Mouse (Mus musculus) frontal cortex, postnatal 36 days (tissue): ENCODE results near the gene Crtac1.

ENCODE experiments used
- DNase-seq, 2 experiments: peaks; one replicate each; pipeline ENCODE4 v3.0.0; 2022; ENCODE audit warnings: low spot score in 2 of 2

Gene Crtac1

GRCm38 (mm10) chr19:42328160-42328559 lies 103.4 kb downstream of the Crtac1 start:
- DNase-seq, result no peak

GRCm38 (mm10) chr19:42325894-42326293 lies 105.7 kb downstream of the Crtac1 start:
- peak in 1 of 2 experiments; percentile 28 for DNase-seq

GRCm38 (mm10) chr19:42322357-42323090 lies 109.1 kb downstream of the Crtac1 start:
- no peak for DNase-seq

- no peak for DNase-seq
These were observed 109.6 kb downstream of the Crtac1 start for GRCm38 (mm10) chr19:42321936-42322335.

- DNase-seq, result peak; percentile 51 to 56
These were observed 113.7 kb downstream of the Crtac1 start for GRCm38 (mm10) chr19:42317648-42318425.

- peak; percentile 41 to 47 for DNase-seq
These were observed 114.6 kb downstream of the Crtac1 start for GRCm38 (mm10) chr19:42316998-42317397.

- peak in 1 of 2 experiments; percentile 47 for DNase-seq
These were observed 115.1 kb downstream of the Crtac1 start for GRCm38 (mm10) chr19:42316525-42316924.

- DNase-seq, result peak; percentile 91
These were observed 115.7 kb downstream of the Crtac1 start for GRCm38 (mm10) chr19:42315914-42316313.

GRCm38 (mm10) chr19:42315070-42315679 lies 116.4 kb downstream of the Crtac1 start:
- DNase-seq, result no peak

GRCm38 (mm10) chr19:42312191-42312590 lies 119.4 kb downstream of the Crtac1 start:
- DNase-seq, result no peak

- DNase-seq, result no peak
These were observed 120.3 kb downstream of the Crtac1 start for GRCm38 (mm10) chr19:42311332-42311731.

- DNase-seq, result no peak
These were observed 122.7 kb downstream of the Crtac1 start for GRCm38 (mm10) chr19:42308931-42309330.

- DNase-seq, result no peak
These were observed 124.6 kb downstream of the Crtac1 start for GRCm38 (mm10) chr19:42307019-42307418.

GRCm38 (mm10) chr19:42306202-42306601 lies 125.4 kb downstream of the Crtac1 start:
- no peak for DNase-seq

- DNase-seq, result no peak
These were observed 125.8 kb downstream of the Crtac1 start for GRCm38 (mm10) chr19:42305746-42306145.

GRCm38 (mm10) chr19:42304506-42304905 lies 127.1 kb downstream of the Crtac1 start:
- DNase-seq, result no peak

GRCm38 (mm10) chr19:42303210-42303813 lies 128.3 kb downstream of the Crtac1 start:
- no peak for DNase-seq

- DNase-seq, result no peak
These were observed 138.4 kb downstream of the Crtac1 start for GRCm38 (mm10) chr19:42293216-42293615.

GRCm38 (mm10) chr19:42292106-42292505 lies 139.5 kb downstream of the Crtac1 start:
- DNase-seq, result no peak

- peak; percentile 24 to 42 for DNase-seq
These were observed 140.5 kb downstream of the Crtac1 start for GRCm38 (mm10) chr19:42290954-42291661.

GRCm38 (mm10) chr19:42288361-42288760 lies 143.2 kb downstream of the Crtac1 start:
- no peak for DNase-seq
